ENCODE assay signal across 12 mouse cellular contexts in the genomic region with DNA sequence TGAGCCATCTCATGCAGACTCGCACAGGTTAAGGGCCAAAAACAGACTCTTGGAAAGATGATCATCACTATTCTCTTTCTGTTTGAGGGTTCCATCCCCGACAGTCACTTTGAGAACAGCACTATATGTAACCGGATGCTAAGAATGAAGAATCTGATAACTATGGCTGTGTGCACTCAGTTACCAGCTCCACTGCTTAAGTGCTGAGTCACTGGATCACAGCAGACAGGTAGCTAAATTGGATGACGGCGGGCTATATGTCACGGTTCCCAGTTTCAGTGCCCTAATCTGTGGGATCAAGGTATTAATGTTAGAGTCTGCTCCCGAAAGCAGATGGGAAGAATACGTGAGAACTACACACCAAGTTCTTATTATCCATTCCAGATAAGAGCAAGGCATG. TPM values are rescaled to one million over a fixed set of nuclear protein-coding genes. Genes with fewer than 3 reads are reported as not detected.
DNase-seq lines count a peak whose midpoint lies in the region; ATAC-seq and TF ChIP-seq lines count a peak whose summit lies in the region.
"Had no signal": no experiment of that assay in that cellular context is flagged by ENCODE, and none has a peak within 500 bp of the region (broad histone marks: within the 10 kb centered on the region; RNA-seq: fewer than 3 reads in every experiment).

No protein-coding gene starts in this region.

- no peak for ATAC-seq in forebrain, embryonic 15.5 days (replicated peaks)
- no peak for ATAC-seq in limb, embryonic 11.5 days (ENCODE audit: insufficient number of reproducible peaks, low FRiP score, low TSS enrichment, low read depth)
- ATAC-seq in neural tube, embryonic 14.5 days (ENCODE audit: low read depth): no peak

- no peaks in the 10 kb centered on the region for H3K36me3 ChIP-seq in forebrain, embryonic 15.5 days
- no peaks in the 10 kb centered on the region for H3K36me3 ChIP-seq in limb, embryonic 11.5 days (ENCODE audit: control insufficient read depth, insufficient read depth, low read length)
- H3K36me3 ChIP-seq in neural tube, embryonic 14.5 days (ENCODE audit: control insufficient read depth, insufficient read depth, low read length): no peaks in the 10 kb centered on the region
- H3K36me3 ChIP-seq: embryonic facial prominence, embryonic 15.5 days had no signal

- H3K4me2 ChIP-seq in forebrain, embryonic 15.5 days (replicated peaks): peak overlapping the region; percentile 43
- H3K4me2 ChIP-seq in limb, embryonic 11.5 days (ENCODE audit: low read depth, severe bottlenecking): peak overlapping the region; percentile 4; the same call in 1 of the 2 replicates
- H3K4me2 ChIP-seq in neural tube, embryonic 14.5 days (ENCODE audit: low read depth, low read length): peak overlapping the region; percentile 35

- H3K9ac ChIP-seq in forebrain, embryonic 15.5 days (replicated peaks): no peak overlapping the region
- no peak overlapping the region for H3K9ac ChIP-seq in limb, embryonic 11.5 days (ENCODE audit: low read length)
- no peak overlapping the region for H3K9ac ChIP-seq in neural tube, embryonic 14.5 days (replicated peaks; ENCODE audit: low read depth, low read length)
- H3K9ac ChIP-seq: embryonic facial prominence, embryonic 15.5 days had no signal

- no peak for TF ChIP-seq CTCF in layer of hippocampus, adult 2 months (conservative IDR thresholded peaks at IDR 0.05)

- no peaks in the 10 kb centered on the region for H3K27me3 ChIP-seq in forebrain, embryonic 15.5 days
- peaks cover 90% of the 10 kb centered on the region for H3K27me3 ChIP-seq in limb, embryonic 11.5 days (ENCODE audit: control insufficient read depth, insufficient read depth, low read length)
- H3K27me3 ChIP-seq in neural tube, embryonic 14.5 days (ENCODE audit: control insufficient read depth, insufficient read depth, low read length): no peaks in the 10 kb centered on the region

- H3K27ac ChIP-seq in layer of hippocampus, adult 2 months: peak overlapping the region; percentile 63; the same call in 1 of the 2 replicates
- peak overlapping the region; percentile 63; the same call in 1 of the 2 replicates for H3K27ac ChIP-seq in forebrain, embryonic 15.5 days (replicated peaks)
- no peak overlapping the region for H3K27ac ChIP-seq in limb, embryonic 11.5 days (replicated peaks; ENCODE audit: low read depth, low read length)
- no peak overlapping the region for H3K27ac ChIP-seq in neural tube, embryonic 14.5 days (ENCODE audit: low read depth, low read length)
- H3K27ac ChIP-seq: embryonic facial prominence, embryonic 15.5 days had no signal

- H3K4me3 ChIP-seq in layer of hippocampus, adult 2 months: no peak overlapping the region
- H3K4me3 ChIP-seq in forebrain, embryonic 15.5 days: no peak overlapping the region
- H3K4me3 ChIP-seq in limb, embryonic 11.5 days (ENCODE audit: low read depth, low read length): no peak overlapping the region
- no peak overlapping the region for H3K4me3 ChIP-seq in neural tube, embryonic 14.5 days (ENCODE audit: low read depth, low read length)

- no peaks in the 10 kb centered on the region for H3K9me3 ChIP-seq in forebrain, embryonic 15.5 days
- H3K9me3 ChIP-seq in limb, embryonic 11.5 days (ENCODE audit: control insufficient read depth, low read length): no peaks in the 10 kb centered on the region
- no peaks in the 10 kb centered on the region for H3K9me3 ChIP-seq in neural tube, embryonic 14.5 days (ENCODE audit: control insufficient read depth, low read length)
- H3K9me3 ChIP-seq: embryonic facial prominence, embryonic 15.5 days had no signal

- peaks cover 81% of the 10 kb centered on the region for H3K4me1 ChIP-seq in forebrain, embryonic 15.5 days
- H3K4me1 ChIP-seq in limb, embryonic 11.5 days (ENCODE audit: control insufficient read depth, insufficient read depth, low read length): peaks cover 19% of the 10 kb centered on the region
- H3K4me1 ChIP-seq in neural tube, embryonic 14.5 days (ENCODE audit: control insufficient read depth, insufficient read depth, low read length): peaks cover 30% of the 10 kb centered on the region

- no peak for DNase-seq in layer of hippocampus, adult 2 months (ENCODE audit: low spot score in 2 of 2)
- DNase-seq in layer of hippocampus, postnatal 25 days (ENCODE audit: extremely low spot score in 1 of 2, low spot score in 1 of 2): no peak
- no peak for DNase-seq in limb, embryonic 11.5 days (ENCODE audit: low spot score)
- no peak for DNase-seq in frontal cortex, postnatal 36 days (ENCODE audit: low spot score in 2 of 2)
- no peak for DNase-seq in frontal cortex, postnatal 25 days (ENCODE audit: low spot score in 2 of 2)
- no peak for DNase-seq in adrenal gland, postnatal 14 days
- DNase-seq: gastrocnemius, postnatal 25 days; kidney, postnatal 25 days; lung, postnatal 14 days had no signal

- 4% methylated on average over 8 of the region's 8 CpGs for WGBS in forebrain, embryonic 15.5 days
- 3% methylated on average over 8 of the region's 8 CpGs for WGBS in limb, embryonic 11.5 days
- 1% methylated on average over 8 of the region's 8 CpGs for WGBS in neural tube, embryonic 14.5 days

RNA-seq across cellular contexts. Expression of a gene that starts 22.8 kb away (rescaled TPM):
- total RNA-seq in layer of hippocampus, adult 2 months (2021): 10 to 100 TPM; 14.8 to 19.0 TPM
- total RNA-seq in layer of hippocampus, postnatal 25 days (2021): 10 to 100 TPM; 10.2 to 20.0 TPM
- 1.6 and 3.1 TPM in 2 replicates for polyA plus RNA-seq in forebrain, embryonic 15.5 days (2015; fragmentation: Nextera tagmentation; extraction: Ambion mirVana)
- 0.16 and 0.33 TPM in 2 replicates for polyA plus RNA-seq in limb, embryonic 11.5 days (2014; fragmentation: Nextera tagmentation; extraction: Ambion mirVana)
- polyA plus RNA-seq in neural tube, embryonic 14.5 days (2014; fragmentation: Nextera tagmentation; extraction: Ambion mirVana): 13.6 and 25.1 TPM in 2 replicates
- total RNA-seq in adrenal gland, postnatal 14 days (2021): 0.30 and 0.53 TPM in 2 replicates
- total RNA-seq: gastrocnemius, postnatal 25 days had no signal

RNA-seq across cellular contexts. Expression of a gene that starts 33.3 kb away (rescaled TPM):
- total RNA-seq in layer of hippocampus, adult 2 months (2021): 10 to 100 TPM; 20.5 to 25.6 TPM
- 10 to 100 TPM; 20.0 to 21.6 TPM for total RNA-seq in layer of hippocampus, postnatal 25 days (2021)
- 34.1 and 34.7 TPM in 2 replicates for polyA plus RNA-seq in forebrain, embryonic 15.5 days (2015; fragmentation: Nextera tagmentation; extraction: Ambion mirVana)
- 34.1 and 35.6 TPM in 2 replicates for polyA plus RNA-seq in limb, embryonic 11.5 days (2014; fragmentation: Nextera tagmentation; extraction: Ambion mirVana)
- 36.2 and 39.5 TPM in 2 replicates for polyA plus RNA-seq in neural tube, embryonic 14.5 days (2014; fragmentation: Nextera tagmentation; extraction: Ambion mirVana)
- total RNA-seq in adrenal gland, postnatal 14 days (2021): 21.9 and 22.5 TPM in 2 replicates

RNA-seq across cellular contexts. Expression of a gene that starts 54.2 kb away (rescaled TPM):
- total RNA-seq in layer of hippocampus, adult 2 months (2021): 1 to 10 TPM; 4.9 to 5.8 TPM
- total RNA-seq in layer of hippocampus, postnatal 25 days (2021): 1 to 10 TPM; 5.3 to 6.7 TPM
- polyA plus RNA-seq in forebrain, embryonic 15.5 days (2015; fragmentation: Nextera tagmentation; extraction: Ambion mirVana): 3.3 and 4.2 TPM in 2 replicates
- polyA plus RNA-seq in limb, embryonic 11.5 days (2014; fragmentation: Nextera tagmentation; extraction: Ambion mirVana): 6.6 and 9.0 TPM in 2 replicates
- polyA plus RNA-seq in neural tube, embryonic 14.5 days (2014; fragmentation: Nextera tagmentation; extraction: Ambion mirVana): 2.4 and 3.7 TPM in 2 replicates
- total RNA-seq in adrenal gland, postnatal 14 days (2021): 30.9 and 37.3 TPM in 2 replicates

Comparison
In these comparisons a context has a peak if more than half of its experiments do, and no peak if none do; other contexts are left out.
1. H3K27ac ChIP-seq: peak in layer of hippocampus, adult 2 months (single experiment) and forebrain, embryonic 15.5 days (single experiment); none in limb, embryonic 11.5 days (single experiment) and neural tube, embryonic 14.5 days (single experiment).
2. Peak in every context shown above with its lines, with median percentiles within 50 percentile points of each other: H3K4me2 ChIP-seq.